Mouse (Mus musculus) embryo, embryonic 11.5 days (tissue): ENCODE results near the gene Hist1h2af.

Experiments used
- DNase-seq: peaks from one replicate; pipeline ENCODE4 v3.0.0-alpha.2; 2012; ENCODE audit warnings: low read depth, low spot score

Hist1h2af gene

GRCm38 (mm10) chr13:23576906-23577639 is 43.4 kb downstream of the Hist1h2af start:
- DNase-seq: no peak

GRCm38 (mm10) chr13:23577835-23578234 is 44.1 kb downstream of the Hist1h2af start:
- DNase-seq: no peak

- peak; percentile 95 for DNase-seq
These were observed 47.9 kb downstream of the Hist1h2af start, which contains the start of gene Hist1h4d for GRCm38 (mm10) chr13:23581408-23582218. TSS of gene Hist1h4d (plus strand) at chr13:23581598.

- DNase-seq: no peak
These were observed 48.7 kb downstream of the Hist1h2af start for GRCm38 (mm10) chr13:23582219-23583056.

- no peak for DNase-seq
These were observed 49.8 kb downstream of the Hist1h2af start for GRCm38 (mm10) chr13:23583387-23584068.
